Mouse (Mus musculus) embryonic facial prominence, embryonic 15.5 days (tissue): ENCODE measurements around the gene Smug1. TPM values are rescaled to one million over a fixed set of nuclear protein-coding genes. Genes with fewer than 3 reads are reported as not detected.
A peak's percentile ranks its signal among the peaks of the same experiment; 100 is the strongest.

ENCODE experiments used
- ATAC-seq: fragments of 200-750 bp; cut with Nextera tagmentation; 2 replicates; pipeline ENCODE4 v1.8.0; 2017; ENCODE audit warnings: low read depth, moderate TSS enrichment; ENCODE audit not compliant: insufficient number of reproducible peaks, low FRiP score, low TSS enrichment
- H3K27ac ChIP-seq: fragments of 300-500 bp; sonication (generic); replicated peaks from 2 replicates; pipeline ENCODE4 v1.5.1; 2015; ENCODE audit warnings: mild to moderate bottlenecking, inconsistent platforms
- H3K27me3 ChIP-seq: fragments of 300-500 bp; sonication (generic); 2 replicates; pipeline ENCODE4 v1.6.1; 2015; ENCODE audit warnings: inconsistent platforms
- H3K36me3 ChIP-seq: fragments of 300-500 bp; sonication (generic); 2 replicates; pipeline ENCODE4 v1.6.1; 2015; ENCODE audit warnings: mild to moderate bottlenecking, inconsistent platforms
- H3K4me1 ChIP-seq: fragments of 300-500 bp; sonication (generic); 2 replicates; pipeline ENCODE4 v1.6.1; 2015; ENCODE audit warnings: inconsistent platforms
- H3K4me2 ChIP-seq: fragments of 300-500 bp; sonication (generic); replicated peaks from 2 replicates; pipeline ENCODE4 v1.6.1; 2015; ENCODE audit warnings: mild to moderate bottlenecking, inconsistent platforms
- H3K4me3 ChIP-seq: fragments of 300-500 bp; sonication (generic); replicated peaks from 2 replicates; pipeline ENCODE4 v1.5.1; 2015; ENCODE audit warnings: mild to moderate bottlenecking, inconsistent platforms
- H3K9ac ChIP-seq: fragments of 300-500 bp; sonication (generic); 2 replicates; pipeline ENCODE4 v1.6.1; 2015; ENCODE audit warnings: inconsistent platforms
- H3K9me3 ChIP-seq: fragments of 300-500 bp; sonication (generic); replicated peaks from 2 replicates; pipeline ENCODE4 v1.6.1; 2016; ENCODE audit warnings: inconsistent platforms
- WGBS: fragments of 180-500 bp; shearing (Covaris S2); methylation state at CpG from one replicate; pipeline ENCODE4 v1.1.7; 2015; 5-methylcytosine and 5-hydroxymethylcytosine counted together
- polyA plus RNA-seq: library from polyadenylated mRNA; unstranded; fragments of >200 nt; fragmentation: Nextera tagmentation; extraction: Ambion mirVana; gene quantifications from 2 replicates; pipeline ENCODE4 v1.2.1, GENCODE M21; 2015

Gene Smug1
- polyA plus RNA-seq, 1 experiment from 2014 or later: 17.9 TPM

DNA sequence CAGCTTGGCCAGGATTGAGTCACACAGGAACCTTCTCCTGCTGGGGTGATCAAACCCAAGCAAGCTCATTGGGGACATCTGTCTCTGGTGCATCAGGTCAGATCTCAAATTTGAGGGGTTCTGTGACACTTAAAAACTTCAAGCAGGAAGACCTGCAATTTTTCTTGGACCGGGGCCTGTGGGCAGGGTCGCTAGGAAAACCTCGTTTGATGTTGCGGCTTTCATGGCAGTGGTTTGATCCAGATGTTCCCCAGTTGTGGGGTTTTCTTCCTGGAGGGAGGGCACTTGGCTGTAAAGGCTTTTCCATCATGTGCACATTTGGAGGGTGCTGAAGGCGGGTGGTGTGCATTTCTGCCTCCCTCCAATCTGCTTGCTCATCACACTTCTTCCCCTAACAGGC, 51.2 kb downstream of the Smug1 start:
- no peaks in the 10 kb centered on the region for H3K9me3 ChIP-seq
- 22% methylated on average over 5 of the region's 5 CpGs for WGBS
- H3K27me3 ChIP-seq: peaks cover 29% of the 10 kb centered on the region
- H3K4me2 ChIP-seq: peak overlapping the region; percentile 8
- no peak for ATAC-seq
- no peak overlapping the region for H3K4me3 ChIP-seq
- no peaks in the 10 kb centered on the region for H3K36me3 ChIP-seq
- peaks cover 43% of the 10 kb centered on the region for H3K4me1 ChIP-seq
- no peak overlapping the region for H3K9ac ChIP-seq
- peak overlapping the region; percentile 72 for H3K27ac ChIP-seq

DNA sequence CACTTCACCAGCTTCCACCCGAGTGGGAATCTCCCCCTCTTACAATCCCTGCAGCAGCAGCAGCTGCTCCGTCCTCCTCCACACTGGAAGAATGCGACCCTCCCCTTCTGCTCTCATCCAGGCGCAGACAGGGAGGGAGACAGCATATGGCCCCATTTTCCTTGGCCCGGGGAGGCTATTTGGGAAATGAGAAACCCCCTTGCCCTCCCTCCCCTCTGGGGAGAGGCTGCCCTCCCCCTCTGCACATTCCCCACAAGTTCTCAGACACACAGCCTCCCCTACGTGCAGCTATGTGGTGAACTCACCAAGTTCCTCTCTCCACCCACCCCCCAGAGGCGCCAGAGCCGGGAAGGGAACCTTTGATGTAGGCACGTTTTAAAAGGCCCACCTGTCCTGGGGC, 51.6 kb downstream of the Smug1 start:
- no peaks in the 10 kb centered on the region for H3K9me3 ChIP-seq
- whole genome bisulfite sequencing: under 1% methylated on average over 9 of the region's 9 CpGs
- peak overlapping the region; percentile 72 for H3K27ac ChIP-seq
- peak; percentile 81 for ATAC-seq
- peaks cover 39% of the 10 kb centered on the region for H3K4me1 ChIP-seq
- H3K36me3 ChIP-seq: no peaks in the 10 kb centered on the region
- no peak overlapping the region for H3K9ac ChIP-seq
- peak overlapping the region; percentile 8 for H3K4me2 ChIP-seq
- no peak overlapping the region for H3K4me3 ChIP-seq
- H3K27me3 ChIP-seq: peaks cover 26% of the 10 kb centered on the region

DNA sequence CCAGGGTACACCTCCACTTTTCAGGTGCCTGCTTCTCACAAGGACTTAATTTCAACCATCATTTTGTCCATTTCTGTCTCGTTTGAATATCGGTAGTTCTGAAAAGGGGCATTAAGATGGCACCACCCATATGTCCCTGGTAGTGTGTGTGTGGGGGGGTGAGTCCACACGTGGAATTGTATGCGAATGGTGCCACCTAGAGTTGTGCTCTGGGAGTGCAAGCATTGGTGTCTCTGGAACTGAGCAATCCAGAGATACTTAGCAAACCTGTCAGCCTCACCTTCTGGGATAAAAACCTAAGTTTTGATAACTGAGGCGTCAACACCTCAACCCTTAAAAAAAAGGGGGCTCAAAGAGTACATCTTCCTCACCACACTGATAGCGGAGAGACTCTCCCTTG, 53.8 kb downstream of the Smug1 start:
- Histone ChIP-seq H3K9ac (no peak overlapping the region), H3K27ac (no peak overlapping the region), H3K4me3 (no peak overlapping the region), H3K36me3 (no peaks in the 10 kb centered on the region), H3K27me3 (peaks cover 38% of the 10 kb centered on the region), H3K4me1 (peaks cover 28% of the 10 kb centered on the region), H3K4me2 (no peak overlapping the region), H3K9me3 (no peaks in the 10 kb centered on the region)
- 80% methylated on average over 6 of the region's 6 CpGs for WGBS
- ATAC-seq: no peak

DNA sequence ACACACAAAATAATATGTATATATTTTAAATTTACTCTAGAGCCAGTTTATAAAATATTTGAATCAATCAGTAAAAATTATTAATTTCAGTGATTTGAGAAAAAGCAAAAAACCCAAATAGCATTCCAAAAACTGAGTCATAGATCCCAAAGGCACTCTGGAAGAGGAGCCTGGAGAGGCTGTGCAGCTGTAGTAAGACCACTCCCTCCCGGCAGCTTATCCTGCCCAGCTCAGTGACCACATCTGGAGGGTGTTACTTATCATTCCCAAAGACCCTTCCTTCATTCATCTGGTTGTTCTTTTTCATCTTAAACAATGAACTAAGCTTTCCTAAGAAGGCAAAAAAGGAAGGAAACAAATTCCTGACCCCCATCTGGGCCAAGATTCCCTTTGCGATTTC, 54.6 kb downstream of the Smug1 start:
- WGBS: 38% methylated on average over 2 of the region's 2 CpGs
- H3K27ac ChIP-seq: no peak overlapping the region; the same call in 1 of the 2 replicates
- no peaks in the 10 kb centered on the region for H3K9me3 ChIP-seq
- H3K36me3 ChIP-seq: no peaks in the 10 kb centered on the region
- H3K4me2 ChIP-seq: no peak overlapping the region
- H3K4me1 ChIP-seq: peaks cover 28% of the 10 kb centered on the region
- H3K4me3 ChIP-seq: no peak overlapping the region
- ATAC-seq: no peak
- no peak overlapping the region for H3K9ac ChIP-seq
- H3K27me3 ChIP-seq: peaks cover 39% of the 10 kb centered on the region

DNA sequence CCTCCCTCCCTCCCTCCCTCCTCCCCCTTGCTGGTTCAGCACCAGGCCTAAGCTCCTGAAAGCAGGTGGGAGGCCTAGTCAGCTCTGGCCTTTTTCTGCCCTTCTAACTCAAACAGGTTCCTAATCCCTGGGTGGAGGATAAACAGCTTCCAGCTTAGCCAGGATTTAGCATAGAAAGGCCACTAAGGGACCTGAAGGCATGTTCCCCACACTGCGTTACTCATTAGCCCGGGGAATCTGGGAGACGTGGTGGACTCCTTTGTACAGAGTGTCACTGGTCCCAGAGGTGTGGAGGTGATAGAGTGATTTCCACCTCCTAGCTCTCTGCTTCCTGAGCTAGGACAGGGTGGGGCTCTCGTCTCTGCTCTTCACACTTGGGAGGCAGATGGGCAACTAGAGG, 57.0 kb downstream of the Smug1 start:
- H3K9ac ChIP-seq: no peak overlapping the region
- H3K27ac ChIP-seq: no peak overlapping the region
- H3K4me3 ChIP-seq: no peak overlapping the region
- WGBS: 22% methylated on average over 4 of the region's 4 CpGs
- peaks cover 46% of the 10 kb centered on the region for H3K27me3 ChIP-seq
- H3K4me1 ChIP-seq: peaks cover 10% of the 10 kb centered on the region; the same call in 1 of the 2 replicates
- H3K4me2 ChIP-seq: no peak overlapping the region
- H3K36me3 ChIP-seq: no peaks in the 10 kb centered on the region
- no peaks in the 10 kb centered on the region for H3K9me3 ChIP-seq
- no peak for ATAC-seq

DNA sequence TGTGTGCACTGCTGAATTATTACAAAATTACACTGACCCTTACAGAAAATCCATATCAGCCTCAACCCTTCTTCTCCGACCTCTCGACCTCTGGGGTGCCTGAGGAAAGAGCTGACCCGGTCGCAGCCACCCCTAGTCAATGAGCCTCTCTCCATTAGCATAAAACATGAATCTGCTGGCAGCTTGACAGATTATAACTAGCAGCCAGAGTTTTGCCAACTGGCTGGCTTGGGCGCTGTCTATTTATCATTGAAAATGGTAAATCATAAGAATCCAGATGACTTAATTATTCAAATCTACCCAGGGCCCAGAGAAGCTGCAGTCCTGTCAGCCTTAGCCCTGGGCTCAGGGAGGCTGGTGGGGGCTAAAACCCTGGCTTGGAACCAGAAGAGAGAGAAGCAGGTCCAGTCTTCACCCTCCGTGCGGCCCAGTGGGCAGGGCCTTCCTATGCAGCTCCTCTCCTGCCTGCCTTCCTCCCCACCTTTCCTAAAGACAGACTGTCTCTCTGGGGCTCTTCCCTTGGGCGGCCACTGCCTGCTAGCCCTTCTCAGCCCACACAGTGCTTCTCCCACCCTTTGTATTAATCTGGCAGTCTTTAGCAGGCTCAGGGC, 58.7 kb downstream of the Smug1 start:
- H3K4me1 ChIP-seq: 0 out of 2 replicates have a peak, but pooled peaks cover 5% of the 10 kb centered on the region
- H3K4me2 ChIP-seq: no peak overlapping the region
- no peak overlapping the region for H3K4me3 ChIP-seq
- no peak for ATAC-seq
- no peak overlapping the region for H3K9ac ChIP-seq
- 61% methylated on average over 8 of the region's 8 CpGs for WGBS
- H3K9me3 ChIP-seq: no peaks in the 10 kb centered on the region
- peaks cover 58% of the 10 kb centered on the region for H3K27me3 ChIP-seq
- H3K36me3 ChIP-seq: no peaks in the 10 kb centered on the region
- no peak overlapping the region for H3K27ac ChIP-seq

DNA sequence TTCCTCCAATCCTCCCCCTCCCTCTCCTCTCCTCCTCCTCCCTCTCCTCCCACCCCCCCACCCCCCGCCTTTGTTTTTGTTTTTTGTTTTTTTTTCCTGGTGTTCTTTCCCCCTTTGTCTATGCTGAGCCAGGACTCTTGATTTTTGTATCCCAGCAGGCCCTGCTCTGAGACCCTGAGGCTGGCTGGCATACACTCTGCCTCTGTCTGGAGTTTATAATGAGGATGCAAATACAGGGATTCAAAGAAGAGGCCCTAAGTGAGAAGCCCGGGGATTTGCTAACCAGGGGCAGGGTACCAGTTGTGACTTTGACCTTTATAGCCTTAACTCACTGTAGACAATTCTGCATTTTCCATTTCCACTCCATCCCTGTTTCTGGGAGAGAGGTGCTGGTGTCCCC, 60.7 kb downstream of the Smug1 start:
- Histone ChIP-seq H3K4me1 (peaks cover 12% of the 10 kb centered on the region; the same call in 1 of the 2 replicates), H3K9me3 (no peaks in the 10 kb centered on the region), H3K4me2 (no peak overlapping the region), H3K27ac (no peak overlapping the region), H3K36me3 (no peaks in the 10 kb centered on the region), H3K27me3 (peaks cover 73% of the 10 kb centered on the region), H3K9ac (no peak overlapping the region), H3K4me3 (no peak overlapping the region)
- 13% methylated on average over 2 of the region's 2 CpGs for WGBS
- no peak for ATAC-seq

Other genes with a start within 250 kb of the Smug1 start
- gene Hoxc13, start 246.0 kb downstream of the Smug1 start, polyA plus RNA-seq: 4.0 and 5.2 TPM in 2 replicates
- gene Hoxc12, start 230.3 kb downstream of the Smug1 start, polyA plus RNA-seq: 0.21 TPM in 1 of 2 replicates, not detected in the other
- not detected in 2 replicates for gene Hoxc11, start 212.7 kb downstream of the Smug1 start, polyA plus RNA-seq
- not detected in 2 replicates for gene Hoxc10, start 200.3 kb downstream of the Smug1 start, polyA plus RNA-seq
- gene Hoxc5, start 199.6 kb downstream of the Smug1 start, polyA plus RNA-seq: 2.0 and 2.1 TPM in 2 replicates
- gene Hoxc9, start 190.7 kb downstream of the Smug1 start, polyA plus RNA-seq: not detected in 2 replicates
- gene Hoxc8, start 176.5 kb downstream of the Smug1 start, polyA plus RNA-seq: not detected in 2 replicates
- 0.11 and 0.35 TPM in 2 replicates for gene Hoxc6, start 168.8 kb downstream of the Smug1 start, polyA plus RNA-seq
- gene Hoxc4, start 148.2 kb downstream of the Smug1 start, polyA plus RNA-seq: 1.1 TPM in 2 replicates
- 84.3 and 86.2 TPM in 2 replicates for gene Cbx5, start 72.7 kb upstream of the Smug1 start, polyA plus RNA-seq
- 667 and 669 TPM in 2 replicates for gene Hnrnpa1, start 73.3 kb upstream of the Smug1 start, polyA plus RNA-seq
- gene Nfe2, start 91.3 kb upstream of the Smug1 start, polyA plus RNA-seq: 2.0 and 2.3 TPM in 2 replicates
- 264 and 279 TPM in 2 replicates for gene Copz1, start 105.6 kb upstream of the Smug1 start, polyA plus RNA-seq
- gene Gpr84, start 143.5 kb upstream of the Smug1 start, polyA plus RNA-seq: 0.50 and 0.73 TPM in 2 replicates
- 16.1 and 18.9 TPM in 2 replicates for gene Zfp385a, start 173.0 kb upstream of the Smug1 start, polyA plus RNA-seq
- gene Itga5, start 199.7 kb upstream of the Smug1 start, polyA plus RNA-seq: 51.2 and 52.2 TPM in 2 replicates